ENCODE assay signal across 10 mouse cellular contexts in the genomic region with DNA sequence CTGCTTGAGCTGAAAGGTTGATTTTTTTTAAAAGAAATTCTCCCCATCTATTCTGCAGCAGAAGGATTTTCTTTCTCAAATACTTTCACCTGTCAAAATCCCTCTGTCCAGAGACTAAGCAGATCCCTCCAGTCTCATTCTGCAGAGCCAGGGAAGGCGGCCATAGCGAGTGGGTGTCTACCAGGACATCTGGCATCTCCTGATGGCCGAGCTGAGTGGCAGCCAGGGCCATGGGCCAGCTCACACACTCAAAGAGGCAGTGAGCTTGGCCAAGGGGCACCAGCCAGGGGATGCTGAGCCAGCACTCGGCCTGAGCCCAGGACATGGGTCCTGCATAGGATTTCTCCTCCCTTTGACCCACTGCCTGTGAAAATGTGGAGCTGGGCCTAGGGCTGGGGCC.
DNase-seq lines count a peak whose midpoint lies in the region; ATAC-seq and TF ChIP-seq lines count a peak whose summit lies in the region.
"Had no signal": no experiment of that assay in that cellular context is flagged by ENCODE, and none has a peak within 500 bp of the region (broad histone marks: within the 10 kb centered on the region; RNA-seq: fewer than 3 reads in every experiment).

No protein-coding gene starts in this region.

- no peaks in the 10 kb centered on the region for H3K4me1 ChIP-seq in kidney, adult 2 months (ENCODE audit: control insufficient read depth, insufficient read depth, low read length)
- H3K4me1 ChIP-seq in heart, embryonic 14.5 days (ENCODE audit: control insufficient read depth in 2 of 2, insufficient read depth in 2 of 2, low read length in 2 of 2) = peaks cover 9 to 13% of the 10 kb centered on the region in 2 experiments; a peak in 3 of 4 replicates
- peaks cover 7% of the 10 kb centered on the region for H3K4me1 ChIP-seq in midbrain, embryonic 11.5 days (ENCODE audit: control insufficient read depth, insufficient read depth, low read length)

- no peaks in the 10 kb centered on the region for H3K27me3 ChIP-seq in kidney, adult 2 months (replicated peaks; ENCODE audit: control insufficient read depth, insufficient read depth, low read length)
- no peaks in the 10 kb centered on the region; the same call in 1 of the 2 replicates for H3K27me3 ChIP-seq in heart, embryonic 14.5 days (ENCODE audit: control insufficient read depth, insufficient read depth, low read length)
- H3K27me3 ChIP-seq in midbrain, embryonic 11.5 days (ENCODE audit: control insufficient read depth, insufficient read depth, low read length) = no peaks in the 10 kb centered on the region

- H3K27ac ChIP-seq in kidney, adult 2 months (ENCODE audit: insufficient read depth, low read depth, low read length) = no peak overlapping the region
- no peak overlapping the region for H3K27ac ChIP-seq in heart, embryonic 14.5 days (replicated peaks in 1 of 2; ENCODE audit: control insufficient read depth in 1 of 2, insufficient read depth in 1 of 2, low read depth in 2 of 2, low read length in 2 of 2)
- no peak overlapping the region for H3K27ac ChIP-seq in midbrain, embryonic 11.5 days (ENCODE audit: low read depth, low read length)
- H3K27ac ChIP-seq: midbrain, embryonic 12.5 days had no signal

- H3K36me3 ChIP-seq in kidney, adult 2 months (ENCODE audit: control insufficient read depth, insufficient read depth, low read length) = no peaks in the 10 kb centered on the region
- H3K36me3 ChIP-seq in heart, embryonic 14.5 days (ENCODE audit: control insufficient read depth, insufficient read depth, low read length) = no peaks in the 10 kb centered on the region
- H3K36me3 ChIP-seq in midbrain, embryonic 11.5 days (ENCODE audit: control insufficient read depth, insufficient read depth, low read length) = no peaks in the 10 kb centered on the region
- H3K36me3 ChIP-seq: G1E; midbrain, embryonic 12.5 days had no signal

- no peak overlapping the region for H3K4me2 ChIP-seq in heart, embryonic 14.5 days (ENCODE audit: low read length)
- no peak overlapping the region for H3K4me2 ChIP-seq in midbrain, embryonic 11.5 days
- H3K4me2 ChIP-seq: midbrain, embryonic 12.5 days had no signal

- 63% methylated on average over 4 of the region's 4 CpGs for WGBS in kidney, adult 2 months
- 31% methylated on average over 4 of the region's 4 CpGs for WGBS in heart, embryonic 14.5 days
- WGBS in midbrain, embryonic 11.5 days = 83% methylated on average over 4 of the region's 4 CpGs

- intact Hi-C loops in left cerebral cortex, postnatal 14 days (cut with DNase I) = no loop called here

- peak; percentile 14 for DNase-seq in kidney, adult 2 months
- no peak for DNase-seq in kidney, postnatal 4 days
- peak; percentile 96 to 98 for DNase-seq in cerebellum, postnatal 14 days
- peak; percentile 26 to 50 for DNase-seq in left cerebral cortex, postnatal 14 days (ENCODE audit: low spot score in 2 of 2)
- no peak for DNase-seq in testis, postnatal 14 days (ENCODE audit: low spot score)
- DNase-seq in midbrain, embryonic 11.5 days (ENCODE audit: low spot score, missing footprints) = no peak

- H3K9me3 ChIP-seq in heart, embryonic 14.5 days (ENCODE audit: control insufficient read depth, low read length) = no peaks in the 10 kb centered on the region
- H3K9me3 ChIP-seq in midbrain, embryonic 11.5 days (ENCODE audit: control insufficient read depth, low read length) = no peaks in the 10 kb centered on the region
- H3K9me3 ChIP-seq: midbrain, embryonic 12.5 days had no signal

- 0 out of 2 replicates have a peak, but pooled peaks have one; percentile 61 for ATAC-seq in heart, embryonic 14.5 days (ENCODE audit: insufficient number of reproducible peaks, insufficient read depth, low FRiP score, low read depth)
- no peak for ATAC-seq in megakaryocyte, adult 5-6 weeks (ENCODE audit: poor library complexity, severe bottlenecking)
- no peak for ATAC-seq in midbrain, embryonic 11.5 days (ENCODE audit: low FRiP score)

- no peak for TF ChIP-seq CTCF in kidney, adult 2 months (conservative IDR thresholded peaks at IDR 0.05; ENCODE audit: insufficient read depth, insufficient read length, low read depth, low read length)

- H3K4me3 ChIP-seq in kidney, adult 2 months (ENCODE audit: insufficient read depth, low read depth, low read length) = no peak overlapping the region
- H3K4me3 ChIP-seq in heart, embryonic 14.5 days (ENCODE audit: control insufficient read depth in 1 of 2, insufficient read depth in 1 of 2, low read depth in 1 of 2, low read length in 2 of 2) = no peak overlapping the region
- H3K4me3 ChIP-seq in midbrain, embryonic 11.5 days (ENCODE audit: low read depth, low read length) = no peak overlapping the region
- H3K4me3 ChIP-seq: midbrain, embryonic 12.5 days had no signal

- TF ChIP-seq POLR2A in kidney, adult 2 months (IDR thresholded peaks at IDR 0.05; ENCODE audit: low read depth, low read length) = no peak

- no peak overlapping the region for H3K9ac ChIP-seq in heart, embryonic 14.5 days (ENCODE audit: low read length)
- H3K9ac ChIP-seq in midbrain, embryonic 11.5 days (ENCODE audit: low read length) = no peak overlapping the region
- H3K9ac ChIP-seq: midbrain, embryonic 12.5 days had no signal

Comparison
In these comparisons a context has a peak if more than half of its experiments do, and no peak if none do; other contexts are left out.
1. DNase-seq: peak in kidney, adult 2 months (single experiment), cerebellum, postnatal 14 days (2 of 2) and left cerebral cortex, postnatal 14 days (2 of 2); none in kidney, postnatal 4 days (0 of 2), testis, postnatal 14 days (single experiment) and midbrain, embryonic 11.5 days (single experiment).